Mouse (Mus musculus): ENCODE data around the gene Hsd17b2. TPM values are rescaled to one million over a fixed set of nuclear protein-coding genes. Genes with fewer than 3 reads are reported as not detected.

Hsd17b2 gene
- 4.4 and 5.0 TPM in 2 replicates for polyA plus RNA-seq (2015; fragmentation: Nextera tagmentation; extraction: Ambion mirVana)

DNA sequence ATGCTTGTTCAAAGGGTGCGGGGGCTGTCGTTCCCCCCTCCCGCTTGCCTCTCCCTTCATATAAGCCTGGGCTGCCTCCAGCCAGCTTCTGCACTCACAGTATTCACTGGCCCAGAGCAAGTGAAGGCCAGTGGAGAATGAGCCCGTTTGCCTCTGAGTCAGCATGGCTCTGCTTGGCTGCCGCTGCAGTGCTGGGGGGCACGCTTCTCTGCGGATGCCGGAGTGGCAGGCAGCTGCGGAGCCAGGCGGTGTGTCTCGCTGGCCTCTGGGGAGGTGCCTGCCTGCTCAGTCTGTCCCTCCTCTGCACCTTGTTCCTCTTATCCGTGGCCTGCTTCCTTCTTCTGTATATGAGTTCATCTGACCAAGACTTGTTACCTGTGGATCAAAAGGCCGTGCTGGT is at the start of gene Hsd17b2:
Hsd17b2 (plus strand) TSS at position 46 of the 400 bp plus-strand sequence.
- ATAC-seq (ENCODE audit: low FRiP score, low TSS enrichment) = peak; percentile 83
- no peak within 1 kb of the TSS for H3K4me2 ChIP-seq (replicated peaks; ENCODE audit: low read depth, low read length)

DNA sequence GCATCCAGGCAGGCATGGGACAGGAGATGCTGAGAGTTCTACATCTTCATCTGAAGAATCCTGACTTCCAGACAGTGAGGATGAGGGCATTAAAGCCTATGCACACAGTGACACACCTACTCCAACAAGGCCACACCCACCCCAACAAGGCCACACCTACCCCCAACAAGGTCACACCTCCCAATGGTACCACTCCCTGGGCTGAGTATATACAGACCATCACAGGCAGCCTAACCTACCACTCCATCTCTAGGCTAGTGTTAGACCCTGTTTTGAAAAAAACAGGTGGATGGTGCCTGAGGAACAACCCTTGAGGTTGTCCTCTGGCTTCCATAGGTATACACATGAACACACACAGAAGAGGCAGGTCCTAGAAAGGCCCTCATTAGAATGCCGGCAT is 49.4 kb upstream of the Hsd17b2 start:
- Histone ChIP-seq H3K36me3 (ENCODE audit: insufficient read depth, low read length) (no peaks in the 10 kb centered on the region), H3K27ac (ENCODE audit: low read length) (no peak overlapping the region), H3K27me3 (ENCODE audit: insufficient read depth, low read length) (no peaks in the 10 kb centered on the region), H3K9ac (replicated peaks; ENCODE audit: low read length) (no peak overlapping the region), H3K4me1 (ENCODE audit: insufficient read depth, low read length) (no peaks in the 10 kb centered on the region), H3K4me3 (ENCODE audit: low read length) (no peak overlapping the region), H3K4me2 (replicated peaks; ENCODE audit: low read depth, low read length) (no peak overlapping the region), H3K9me3 (ENCODE audit: low read length) (peaks cover 6% of the 10 kb centered on the region)
- ATAC-seq (ENCODE audit: low FRiP score, low TSS enrichment) = no peak
- WGBS = 100% methylated on average over 1 of the region's 1 CpGs

More for the DNA sequence above, at the start of gene Hsd17b2:
- H3K4me3 ChIP-seq (ENCODE audit: low read length) = no peak within 1 kb of the TSS
- H3K4me1 ChIP-seq (ENCODE audit: insufficient read depth, low read length) = 0 out of 2 replicates have a peak, but pooled peaks cover 4% of the 10 kb centered on the region
- WGBS = 38% methylated on average over 13 of the region's 13 CpGs
- no peak within 1 kb of the TSS for H3K9ac ChIP-seq (replicated peaks; ENCODE audit: low read length)
- H3K9me3 ChIP-seq (ENCODE audit: low read length) = no peaks in the 10 kb centered on the region
- H3K36me3 ChIP-seq (ENCODE audit: insufficient read depth, low read length) = no peaks in the 10 kb centered on the region
- no peaks in the 10 kb centered on the region for H3K27me3 ChIP-seq (ENCODE audit: insufficient read depth, low read length)
- peak within 1 kb of the TSS; percentile 24; the same call in 1 of the 2 replicates for H3K27ac ChIP-seq (ENCODE audit: low read length)

DNA sequence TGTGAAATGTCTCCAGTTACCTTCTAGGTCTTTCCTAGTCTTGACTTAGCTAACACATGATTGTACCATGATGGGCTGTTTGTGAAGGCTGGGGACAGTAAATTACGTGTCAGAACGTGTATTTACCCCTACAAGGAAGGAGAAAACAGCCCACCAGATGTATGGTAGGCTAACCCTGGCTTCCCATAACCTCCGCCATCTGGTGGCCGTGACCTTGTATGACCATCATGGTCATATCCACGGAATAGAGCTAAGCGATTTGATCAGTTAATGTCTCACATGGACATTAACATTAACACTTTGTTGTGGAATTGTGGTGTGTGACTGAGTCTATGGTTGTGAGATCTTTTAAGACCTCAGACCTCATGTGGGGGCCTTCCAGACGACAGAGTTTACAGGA is 42.7 kb upstream of the Hsd17b2 start:
- no peaks in the 10 kb centered on the region for H3K36me3 ChIP-seq (ENCODE audit: insufficient read depth, low read length)
- no peaks in the 10 kb centered on the region for H3K27me3 ChIP-seq (ENCODE audit: insufficient read depth, low read length)
- no peak overlapping the region for H3K4me3 ChIP-seq (ENCODE audit: low read length)
- no peak overlapping the region for H3K4me2 ChIP-seq (replicated peaks; ENCODE audit: low read depth, low read length)
- H3K4me1 ChIP-seq (ENCODE audit: insufficient read depth, low read length) = peaks cover 6% of the 10 kb centered on the region; the same call in 1 of the 2 replicates
- no peak for ATAC-seq (ENCODE audit: low FRiP score, low TSS enrichment)
- 68% methylated on average over 7 of the region's 7 CpGs for WGBS
- no peak overlapping the region for H3K9ac ChIP-seq (replicated peaks; ENCODE audit: low read length)
- H3K9me3 ChIP-seq (ENCODE audit: low read length) = no peaks in the 10 kb centered on the region
- H3K27ac ChIP-seq (ENCODE audit: low read length) = no peak overlapping the region

DNA sequence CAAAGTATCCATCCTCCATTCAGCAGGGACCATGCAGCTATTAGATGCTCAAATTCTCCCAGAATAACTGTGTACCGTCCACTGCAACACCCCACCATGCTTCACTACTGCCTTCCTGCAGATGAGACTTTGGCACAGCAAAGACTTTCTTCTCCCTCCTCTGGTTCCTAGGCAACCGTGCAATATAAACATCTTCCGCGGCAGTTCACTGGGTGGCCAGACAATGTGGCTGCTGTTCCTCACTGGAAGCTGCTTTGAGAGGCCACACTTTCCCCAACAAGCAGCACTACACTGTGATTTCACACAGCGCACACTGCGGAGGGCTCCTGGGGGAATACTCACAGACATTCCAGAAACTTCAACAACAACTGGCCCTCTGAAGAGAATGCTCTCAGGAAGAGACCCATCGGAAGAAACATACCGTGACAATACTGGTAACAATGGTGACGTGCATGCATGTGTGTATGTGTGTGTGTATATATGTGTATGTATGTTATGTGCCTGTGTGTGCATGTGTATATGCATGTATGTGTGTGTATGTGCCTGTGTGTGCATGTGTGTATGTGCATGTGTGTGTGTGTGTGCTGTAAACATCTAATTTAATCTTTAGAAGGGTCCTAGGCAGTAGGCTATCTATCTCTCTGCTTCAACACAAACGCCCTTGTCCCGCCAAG is 41.2 kb upstream of the Hsd17b2 start:
- H3K4me1 ChIP-seq (ENCODE audit: insufficient read depth, low read length) = peaks cover 6% of the 10 kb centered on the region; the same call in 1 of the 2 replicates
- no peaks in the 10 kb centered on the region for H3K36me3 ChIP-seq (ENCODE audit: insufficient read depth, low read length)
- H3K9me3 ChIP-seq (ENCODE audit: low read length) = no peaks in the 10 kb centered on the region
- no peak overlapping the region for H3K27ac ChIP-seq (ENCODE audit: low read length)
- no peak overlapping the region for H3K4me2 ChIP-seq (replicated peaks; ENCODE audit: low read depth, low read length)
- no peaks in the 10 kb centered on the region for H3K27me3 ChIP-seq (ENCODE audit: insufficient read depth, low read length)
- 21% methylated on average over 11 of the region's 11 CpGs for WGBS
- H3K4me3 ChIP-seq (ENCODE audit: low read length) = no peak overlapping the region
- peak; percentile 61 for ATAC-seq (ENCODE audit: low FRiP score, low TSS enrichment)
- no peak overlapping the region for H3K9ac ChIP-seq (replicated peaks; ENCODE audit: low read length)

DNA sequence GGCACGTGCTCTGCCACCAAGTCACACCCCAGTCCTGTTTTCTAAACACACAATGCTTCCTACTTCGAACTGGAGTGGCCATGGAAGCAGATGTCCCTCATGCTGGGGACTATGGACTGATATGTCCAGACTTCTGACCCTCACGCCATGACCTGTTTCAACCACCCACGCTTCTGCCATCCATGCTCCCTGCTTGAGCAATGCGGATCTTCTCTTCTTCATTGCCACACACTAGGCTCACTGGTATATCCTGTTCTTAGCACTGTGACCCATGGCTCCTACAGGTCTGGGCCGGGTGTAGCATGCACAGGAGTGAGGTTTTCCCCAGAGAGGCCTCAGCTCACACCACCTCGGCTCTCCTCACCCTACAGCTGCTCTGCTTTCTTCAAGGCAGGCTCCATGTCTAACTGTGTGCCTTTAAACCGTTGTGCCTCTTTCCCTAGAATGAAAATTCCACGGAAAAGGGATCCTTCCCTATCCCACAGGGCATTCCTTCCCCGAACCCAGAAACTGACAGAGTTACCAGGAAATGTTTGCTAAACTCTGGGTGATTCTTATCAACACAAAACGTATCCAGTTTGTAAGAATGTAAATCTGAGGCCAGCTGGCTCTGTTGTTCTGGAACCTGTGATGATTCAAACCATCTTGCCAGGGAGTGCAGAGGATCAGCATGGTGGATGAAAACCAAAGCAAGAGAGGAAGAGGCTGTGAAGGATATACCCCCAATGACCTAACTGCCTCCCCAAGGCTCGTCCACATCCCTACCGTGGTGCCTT is 34.2 kb upstream of the Hsd17b2 start:
- 73% methylated on average over 13 of the region's 13 CpGs for WGBS
- Histone ChIP-seq H3K4me3 (ENCODE audit: low read length) (no peak overlapping the region), H3K36me3 (ENCODE audit: insufficient read depth, low read length) (no peaks in the 10 kb centered on the region), H3K4me1 (ENCODE audit: insufficient read depth, low read length) (peaks cover 3% of the 10 kb centered on the region; the same call in 1 of the 2 replicates), H3K9me3 (ENCODE audit: low read length) (no peaks in the 10 kb centered on the region), H3K4me2 (replicated peaks; ENCODE audit: low read depth, low read length) (no peak overlapping the region), H3K27me3 (ENCODE audit: insufficient read depth, low read length) (no peaks in the 10 kb centered on the region; the same call in 1 of the 2 replicates), H3K9ac (replicated peaks; ENCODE audit: low read length) (no peak overlapping the region), H3K27ac (ENCODE audit: low read length) (no peak overlapping the region)
- ATAC-seq (ENCODE audit: low FRiP score, low TSS enrichment) = no peak

DNA sequence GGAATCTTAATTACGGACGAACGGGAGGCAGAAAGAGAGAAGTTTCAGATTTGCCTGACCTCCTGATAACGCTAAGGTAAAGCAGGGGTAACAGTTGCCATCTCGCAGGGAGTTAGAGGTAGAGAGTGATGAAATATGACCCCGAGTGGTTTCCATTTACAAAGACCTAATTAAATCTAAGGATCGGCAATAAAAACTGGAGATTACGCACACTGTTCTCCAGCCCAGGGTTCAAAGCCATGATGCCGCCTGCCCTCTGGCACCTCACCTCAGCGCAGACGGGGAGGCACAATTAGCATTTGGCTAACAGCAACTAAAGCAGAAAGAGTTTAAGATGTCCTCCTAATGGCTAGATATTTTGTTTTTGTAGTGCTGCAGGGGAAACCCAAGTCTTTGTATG is 31.2 kb upstream of the Hsd17b2 start:
- no peak for ATAC-seq (ENCODE audit: low FRiP score, low TSS enrichment)
- no peaks in the 10 kb centered on the region; the same call in 1 of the 2 replicates for H3K27me3 ChIP-seq (ENCODE audit: insufficient read depth, low read length)
- H3K27ac ChIP-seq (ENCODE audit: low read length) = no peak overlapping the region
- no peak overlapping the region; the same call in 1 of the 2 replicates for H3K4me2 ChIP-seq (replicated peaks; ENCODE audit: low read depth, low read length)
- H3K9me3 ChIP-seq (ENCODE audit: low read length) = no peaks in the 10 kb centered on the region
- H3K4me1 ChIP-seq (ENCODE audit: insufficient read depth, low read length) = peaks cover 3% of the 10 kb centered on the region; the same call in 1 of the 2 replicates
- H3K36me3 ChIP-seq (ENCODE audit: insufficient read depth, low read length) = no peaks in the 10 kb centered on the region
- H3K9ac ChIP-seq (replicated peaks; ENCODE audit: low read length) = no peak overlapping the region
- H3K4me3 ChIP-seq (ENCODE audit: low read length) = no peak overlapping the region; the same call in 1 of the 2 replicates
- 2% methylated on average over 11 of the region's 11 CpGs for WGBS

DNA sequence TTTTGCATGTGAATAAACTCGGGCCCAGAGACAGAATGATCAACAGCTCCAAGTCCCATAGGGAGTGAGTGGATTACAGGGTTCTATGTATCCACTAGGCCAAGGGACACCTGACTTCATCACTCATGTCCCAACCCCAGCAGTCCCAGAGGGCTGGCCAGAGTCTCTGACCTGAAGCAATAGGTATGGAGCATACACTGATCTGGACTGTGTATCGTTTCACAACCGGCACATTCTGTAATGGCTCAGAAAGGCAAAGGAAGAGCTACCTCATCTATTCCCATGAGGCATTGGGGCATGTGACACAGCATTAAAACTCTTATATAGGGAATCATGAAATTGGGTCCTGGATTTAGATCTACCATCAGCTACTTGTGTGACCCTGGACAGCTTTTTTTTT is 29.1 kb upstream of the Hsd17b2 start:
- H3K9me3 ChIP-seq (ENCODE audit: low read length) = no peaks in the 10 kb centered on the region
- H3K27ac ChIP-seq (ENCODE audit: low read length) = no peak overlapping the region
- no peak overlapping the region for H3K4me3 ChIP-seq (ENCODE audit: low read length)
- WGBS = 84% methylated on average over 3 of the region's 3 CpGs
- H3K36me3 ChIP-seq (ENCODE audit: insufficient read depth, low read length) = no peaks in the 10 kb centered on the region
- ATAC-seq (ENCODE audit: low FRiP score, low TSS enrichment) = no peak
- H3K27me3 ChIP-seq (ENCODE audit: insufficient read depth, low read length) = no peaks in the 10 kb centered on the region; the same call in 1 of the 2 replicates
- no peak overlapping the region for H3K9ac ChIP-seq (replicated peaks; ENCODE audit: low read length)
- H3K4me1 ChIP-seq (ENCODE audit: insufficient read depth, low read length) = peaks cover 3% of the 10 kb centered on the region; the same call in 1 of the 2 replicates
- no peak overlapping the region for H3K4me2 ChIP-seq (replicated peaks; ENCODE audit: low read depth, low read length)

DNA sequence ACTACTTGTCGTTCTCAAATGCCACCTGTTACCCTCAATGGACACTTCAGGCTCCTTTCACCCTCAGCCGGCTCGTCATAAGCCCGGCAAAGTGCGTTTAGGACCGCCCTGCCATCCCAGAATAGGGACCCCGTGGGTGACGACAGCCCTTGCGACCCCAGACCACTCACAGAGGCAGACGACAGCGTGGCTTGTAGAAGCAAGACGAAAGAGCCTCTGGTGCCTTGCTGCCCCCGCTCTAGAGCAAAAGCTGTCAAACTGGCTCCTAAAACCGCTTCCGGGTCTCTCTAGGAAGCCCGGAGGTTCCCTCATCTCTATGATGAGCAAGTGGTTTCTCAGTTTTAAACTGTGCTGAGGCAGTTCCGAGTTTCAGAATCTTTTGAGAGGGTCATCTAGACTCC is 28.3 kb upstream of the Hsd17b2 start, which contains the start of gene Sdr42e1:
Sdr42e1 (minus strand) TSS at position 260 of the 401 bp plus-strand sequence.
- peaks cover 3% of the 10 kb centered on the region; the same call in 1 of the 2 replicates for H3K4me1 ChIP-seq (ENCODE audit: insufficient read depth, low read length)
- no peaks in the 10 kb centered on the region for H3K36me3 ChIP-seq (ENCODE audit: insufficient read depth, low read length)
- 6% methylated on average over 17 of the region's 17 CpGs for WGBS
- peak within 1 kb of the TSS; percentile 73 for H3K9ac ChIP-seq (replicated peaks; ENCODE audit: low read length)
- ATAC-seq (ENCODE audit: low FRiP score, low TSS enrichment) = no peak
- peak within 1 kb of the TSS; percentile 69 for H3K4me3 ChIP-seq (ENCODE audit: low read length)
- H3K27ac ChIP-seq (ENCODE audit: low read length) = no peak within 1 kb of the TSS
- peak within 1 kb of the TSS; percentile 87 for H3K4me2 ChIP-seq (replicated peaks; ENCODE audit: low read depth, low read length)
- H3K27me3 ChIP-seq (ENCODE audit: insufficient read depth, low read length) = no peaks in the 10 kb centered on the region; the same call in 1 of the 2 replicates
- H3K9me3 ChIP-seq (ENCODE audit: low read length) = no peaks in the 10 kb centered on the region

DNA sequence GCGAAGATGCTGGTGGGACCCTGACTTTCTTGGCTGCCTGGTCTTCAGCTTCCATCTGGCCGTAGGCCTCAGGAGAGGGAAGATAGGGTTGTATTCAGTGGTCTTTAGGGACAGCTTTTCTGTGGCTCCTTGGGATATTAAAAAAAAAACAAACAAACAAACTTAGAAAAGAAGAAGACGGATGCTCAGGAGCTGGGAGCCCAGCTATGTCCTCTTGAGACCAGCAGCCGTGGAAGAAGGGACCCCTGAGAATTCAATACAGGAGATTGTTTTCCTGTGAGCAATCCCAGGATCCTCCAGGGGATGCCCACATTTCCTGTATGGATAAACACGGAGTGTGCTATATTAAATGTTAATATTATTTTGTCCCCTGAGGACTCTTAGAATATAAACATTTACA is 26.5 kb upstream of the Hsd17b2 start:
- WGBS = 77% methylated on average over 5 of the region's 5 CpGs
- Histone ChIP-seq H3K4me1 (ENCODE audit: insufficient read depth, low read length) (peaks cover 3% of the 10 kb centered on the region; the same call in 1 of the 2 replicates), H3K27ac (ENCODE audit: low read length) (no peak overlapping the region), H3K36me3 (ENCODE audit: insufficient read depth, low read length) (no peaks in the 10 kb centered on the region), H3K4me3 (ENCODE audit: low read length) (no peak overlapping the region), H3K27me3 (ENCODE audit: insufficient read depth, low read length) (no peaks in the 10 kb centered on the region; the same call in 1 of the 2 replicates), H3K9me3 (ENCODE audit: low read length) (no peaks in the 10 kb centered on the region), H3K4me2 (replicated peaks; ENCODE audit: low read depth, low read length) (no peak overlapping the region), H3K9ac (replicated peaks; ENCODE audit: low read length) (no peak overlapping the region)
- ATAC-seq (ENCODE audit: low FRiP score, low TSS enrichment) = no peak
